Mouse (Mus musculus): ENCODE data around the gene Card9.

- no peak for TF ChIP-seq CTCF (IDR thresholded peaks at IDR 0.05; ENCODE audit: insufficient read depth, low read depth, low read length)
- TF ChIP-seq POLR2A (IDR thresholded peaks at IDR 0.05; ENCODE audit: insufficient read depth, low read depth, low read length) = no peak
Observed at GRCm38 (mm10) chr2:26399647-26400046, 38.9 kb upstream of the Card9 start.
